Mouse (Mus musculus) mesoderm, embryonic 11.5 days (tissue): ENCODE measurements at regions not wholly inside any gene's neighbourhood (a gene's known extent, or its start where the extent isn't known, plus 50 kb on each side); places are given as distances from the start of the nearest gene placed in this dataset.
A peak's percentile ranks its signal among the peaks of the same experiment; 100 is the strongest.

Source experiments
- DNase-seq: peaks from one replicate; pipeline ENCODE4 v3.0.0-alpha.2; 2012; ENCODE audit warnings: low read depth, low spot score

DNA sequence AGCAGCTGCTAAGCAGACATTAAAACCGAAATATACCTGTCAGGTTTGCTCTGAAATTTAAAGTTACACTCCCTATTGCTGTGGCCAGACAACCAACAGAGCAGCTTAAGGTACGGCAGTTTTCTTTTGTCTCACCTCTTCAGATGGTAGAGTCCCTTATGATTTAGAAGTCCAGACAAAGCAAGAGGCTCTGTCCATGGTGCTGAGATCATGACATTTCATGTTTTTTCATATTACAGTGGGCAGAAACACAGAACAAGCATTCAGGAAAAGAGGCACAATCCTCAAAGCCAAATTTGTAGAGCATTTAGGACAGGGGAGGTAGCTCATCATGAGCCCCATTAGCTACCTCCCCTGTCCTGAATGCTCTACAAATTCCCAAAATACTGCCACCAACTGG is 620.0 kb downstream of the Dnah5 start:
- peak; percentile 23 for DNase-seq

DNA sequence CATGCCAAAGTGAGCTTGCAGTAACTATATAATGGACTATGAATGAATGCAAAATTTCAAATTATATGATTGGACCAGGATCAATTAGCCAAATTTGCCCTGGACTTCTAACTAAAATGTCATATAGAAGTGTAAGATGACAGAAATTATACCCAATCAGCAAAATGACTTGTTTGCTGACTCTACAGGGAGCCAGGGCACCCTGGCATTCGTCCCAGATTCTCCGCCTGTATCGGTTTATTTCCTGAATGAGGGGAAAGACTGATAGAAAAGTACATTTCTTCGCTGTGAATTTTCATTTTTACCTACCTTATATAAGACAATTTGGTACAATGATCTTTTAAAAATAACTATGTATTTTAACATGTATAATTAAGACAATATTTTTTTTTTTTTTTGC is 631.3 kb downstream of the Dnah5 start:
- DNase-seq, result no peak

DNA sequence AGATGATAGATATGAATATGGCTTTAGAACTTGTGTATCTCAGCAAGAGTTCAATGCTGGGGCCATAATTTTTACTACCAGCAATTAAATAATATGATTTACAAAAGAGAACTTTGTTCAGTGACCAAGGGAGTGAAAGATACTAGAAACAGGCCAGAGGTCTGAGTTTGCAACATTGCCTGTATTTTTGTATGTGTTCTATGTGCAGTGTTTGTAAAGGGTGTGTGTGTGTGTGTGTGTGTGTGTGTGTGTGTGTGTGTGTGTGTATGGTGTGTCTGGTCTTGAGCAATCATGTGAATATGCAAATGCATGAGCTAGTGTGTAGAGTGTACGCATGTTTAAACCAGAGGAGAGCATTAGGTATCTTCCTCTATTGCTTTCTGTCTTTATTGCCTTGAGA is 636.8 kb downstream of the Dnah5 start:
- no peak for DNase-seq

DNA sequence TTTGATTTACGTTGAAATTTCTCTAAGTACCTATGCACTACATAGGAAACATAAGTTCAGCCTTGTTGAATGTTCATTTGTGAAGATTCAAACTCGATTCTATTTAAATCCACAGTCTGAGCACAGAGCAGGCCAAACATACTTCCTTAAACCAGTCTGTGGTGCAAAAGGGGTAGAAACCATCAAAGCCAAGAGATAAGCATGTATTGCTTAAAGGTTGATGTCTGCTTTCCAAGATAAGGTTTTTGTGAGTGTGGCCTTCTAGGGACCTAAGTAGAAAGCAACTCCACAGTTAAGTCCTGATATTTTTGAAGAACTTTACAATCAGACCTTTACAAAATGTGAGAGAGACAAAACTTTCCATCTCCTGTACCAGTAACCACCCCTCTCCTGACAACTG is 652.9 kb downstream of the Dnah5 start:
- DNase-seq, result no peak

DNA sequence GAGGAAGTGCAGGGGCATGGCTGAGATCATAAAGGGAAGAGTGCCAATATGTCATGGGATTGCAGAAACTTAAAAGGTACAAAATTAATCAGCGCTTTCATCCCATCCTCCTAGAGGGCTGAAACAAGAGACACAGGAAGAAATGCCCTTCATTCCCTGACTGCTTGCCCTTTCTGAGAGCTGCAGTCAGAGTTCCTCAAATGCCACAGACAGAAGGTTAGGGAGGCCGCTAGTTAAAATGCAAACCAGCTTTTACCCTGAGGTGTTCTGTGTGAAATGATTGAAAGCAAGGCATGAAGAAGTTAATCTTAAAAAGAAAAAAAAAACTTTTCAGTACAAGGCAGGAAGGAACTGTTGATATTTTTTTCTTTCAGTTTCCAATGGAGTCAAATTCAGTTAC is 654.6 kb downstream of the Dnah5 start:
- no peak for DNase-seq

DNA sequence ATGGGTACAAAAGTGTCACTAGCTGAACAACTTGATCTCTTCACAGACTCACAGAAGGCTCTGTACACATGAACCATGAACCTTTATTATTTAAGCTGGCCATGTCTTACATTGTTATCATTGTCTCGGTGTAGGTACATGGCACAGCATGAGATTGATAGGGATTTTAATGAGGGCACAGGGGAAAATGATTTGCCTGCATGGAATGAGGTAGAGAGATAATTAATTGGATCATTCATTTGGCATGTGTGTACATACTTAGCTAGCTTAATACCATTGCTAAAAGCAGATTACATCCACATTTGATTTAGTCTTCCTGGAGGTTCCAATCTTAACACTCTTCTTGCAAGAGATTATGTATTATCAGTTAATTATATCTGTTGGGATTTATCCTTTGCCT is 660.5 kb downstream of the Dnah5 start:
- no peak for DNase-seq

DNA sequence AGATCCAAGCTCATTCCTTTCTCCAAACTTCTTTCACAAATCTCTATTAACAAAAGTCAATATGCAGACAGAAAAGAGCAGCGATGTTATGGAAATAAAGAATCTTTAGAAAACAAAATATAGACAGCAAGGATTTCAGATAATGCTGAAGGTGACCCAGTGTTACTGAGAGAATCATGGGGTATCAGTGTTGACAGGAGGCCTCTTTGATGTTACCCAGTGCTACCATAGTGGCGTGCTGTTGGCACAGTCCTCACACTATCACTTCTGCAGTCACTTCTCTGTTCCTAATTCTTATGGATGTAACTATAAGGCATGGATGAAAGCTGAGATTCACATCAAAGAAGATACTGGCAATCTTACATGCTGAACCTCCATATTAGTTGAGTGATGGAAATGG is 661.4 kb downstream of the Dnah5 start:
- no peak for DNase-seq

DNA sequence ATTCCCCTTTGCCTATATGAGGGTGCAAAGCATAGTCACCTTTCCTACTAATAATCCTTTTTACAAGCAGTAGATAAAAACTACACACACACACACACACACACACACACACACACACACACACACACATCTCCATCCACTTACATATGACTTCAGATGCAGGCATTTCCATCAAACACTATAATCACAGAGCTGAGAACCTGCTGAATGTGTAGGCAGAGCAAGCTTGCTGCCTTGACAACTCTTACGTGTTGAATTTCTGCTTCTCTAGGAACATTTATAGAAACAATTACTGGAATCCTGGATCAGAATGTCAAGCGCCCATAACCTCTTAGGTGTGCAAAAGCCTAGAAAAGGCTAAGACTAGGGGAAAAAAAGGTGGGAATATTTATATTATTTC is 669.4 kb downstream of the Dnah5 start:
- DNase-seq, result no peak

DNA sequence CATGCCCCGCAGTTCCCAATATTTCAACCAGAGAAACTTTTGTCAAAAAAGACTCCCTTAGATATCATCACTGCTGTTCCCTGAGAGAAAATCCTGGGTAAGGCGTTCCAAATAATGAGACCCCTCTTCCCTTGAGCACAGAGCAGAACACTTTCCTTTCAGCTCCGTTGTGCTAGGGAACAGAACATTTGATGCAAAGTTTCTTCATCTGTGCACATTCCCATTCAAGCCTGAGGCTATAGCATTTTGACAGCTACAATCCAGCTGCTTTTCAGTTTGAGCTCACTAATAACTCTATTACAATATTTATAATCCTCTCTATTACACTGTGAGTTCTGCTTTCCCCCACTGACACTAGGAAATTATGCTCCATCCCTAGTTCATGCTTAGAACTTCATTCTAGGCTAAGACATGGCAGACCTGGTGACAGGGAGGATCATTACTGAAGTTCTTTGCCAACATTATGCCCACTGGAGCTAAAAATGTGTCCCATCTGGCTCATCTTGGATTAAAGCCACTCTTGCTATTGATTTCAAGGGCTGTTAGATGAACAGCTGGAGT is 692.8 kb downstream of the Dnah5 start:
- no peak for DNase-seq

DNA sequence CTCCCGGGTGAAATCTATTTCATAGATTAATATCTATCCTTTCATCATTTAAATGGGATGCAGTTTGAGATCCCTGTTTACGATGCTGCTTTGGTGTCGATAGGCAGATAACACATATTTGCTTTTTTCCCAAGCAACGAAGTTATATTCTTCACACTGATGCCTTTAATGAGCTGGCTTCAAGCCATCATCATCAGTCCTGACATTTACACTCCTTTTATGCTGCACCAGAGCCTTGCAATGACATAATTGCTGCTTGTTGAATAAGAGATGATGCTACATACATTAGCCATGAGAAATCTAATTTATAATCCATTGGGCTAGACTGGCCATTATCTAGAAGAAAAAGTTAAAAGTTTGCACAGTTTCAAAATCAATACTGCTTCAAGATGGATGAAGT is 718.9 kb downstream of the Dnah5 start:
- DNase-seq, result no peak

DNA sequence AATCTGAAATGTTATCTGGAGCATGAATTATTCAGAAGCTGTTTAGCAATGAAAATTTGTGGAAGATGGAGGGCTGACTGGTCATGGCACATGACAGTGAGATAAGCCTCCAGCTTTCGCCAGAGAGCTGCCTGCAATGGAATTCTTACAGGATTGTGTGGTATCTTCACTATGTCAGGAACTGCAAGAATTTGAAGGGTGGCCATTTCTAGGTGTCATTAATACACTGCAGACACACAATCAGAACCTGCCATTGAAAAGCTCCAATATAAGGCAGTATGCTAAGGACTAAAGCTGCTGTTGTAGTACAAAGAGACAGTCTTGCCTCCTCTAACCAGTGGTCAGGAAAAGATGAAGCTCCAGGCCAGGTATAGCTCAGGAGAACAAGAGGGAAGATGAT is 744.7 kb downstream of the Dnah5 start:
- no peak for DNase-seq
